Mouse (Mus musculus) WW6 (cell line): ENCODE data around the gene Gfra4.
"Not testable (repeated sequence)": the region's sequence is repeated elsewhere in the genome, so short reads cannot be mapped to it uniquely, and the experiment has no call there.

Experiments used
- DNase-seq: peaks from one replicate; pipeline ENCODE4 v3.0.0-alpha.2; 2013; ENCODE audit warnings: low read depth, low spot score

Gene Gfra4

DNA sequence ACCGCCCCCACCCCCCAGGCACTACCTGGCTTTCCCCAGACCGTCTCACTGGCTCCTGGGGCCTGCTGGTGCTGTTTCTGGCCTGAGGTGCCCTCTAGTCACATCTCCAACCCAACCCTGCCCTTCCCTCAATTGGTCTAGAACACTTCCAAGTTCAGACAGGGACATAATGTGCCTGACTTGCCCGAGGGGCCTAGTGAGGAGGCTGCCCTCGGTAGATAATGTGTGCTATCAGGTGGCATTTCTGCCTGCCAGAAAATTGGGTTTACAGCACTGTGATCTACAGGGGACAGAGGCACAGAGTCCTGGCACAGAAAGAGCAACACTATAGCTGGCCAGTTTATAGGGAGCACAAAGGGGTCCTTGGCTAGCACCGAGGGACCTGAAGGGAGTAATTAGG lies 9.2 kb upstream of the Gfra4 start:
- DNase-seq: no peak

DNA sequence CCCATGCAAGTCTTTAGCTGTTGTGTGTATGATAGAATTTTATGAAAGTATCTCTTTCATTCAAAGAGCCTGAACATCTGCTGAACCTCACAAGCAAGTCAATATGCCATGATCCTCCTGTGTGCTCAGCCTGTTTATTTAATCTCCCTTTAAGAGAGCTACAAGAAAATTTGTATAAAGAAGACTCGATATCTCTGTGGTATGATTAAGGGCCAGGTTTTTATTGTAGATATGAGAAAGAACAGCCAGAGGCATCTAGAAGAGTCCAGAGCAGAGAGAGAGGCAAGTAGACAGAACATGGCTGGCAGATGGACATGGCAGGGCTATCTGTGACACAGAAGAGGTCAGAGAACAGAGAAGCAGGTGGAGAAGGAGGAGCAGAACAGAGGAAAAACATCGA lies 3.1 kb upstream of the Gfra4 start:
- DNase-seq: no peak

DNA sequence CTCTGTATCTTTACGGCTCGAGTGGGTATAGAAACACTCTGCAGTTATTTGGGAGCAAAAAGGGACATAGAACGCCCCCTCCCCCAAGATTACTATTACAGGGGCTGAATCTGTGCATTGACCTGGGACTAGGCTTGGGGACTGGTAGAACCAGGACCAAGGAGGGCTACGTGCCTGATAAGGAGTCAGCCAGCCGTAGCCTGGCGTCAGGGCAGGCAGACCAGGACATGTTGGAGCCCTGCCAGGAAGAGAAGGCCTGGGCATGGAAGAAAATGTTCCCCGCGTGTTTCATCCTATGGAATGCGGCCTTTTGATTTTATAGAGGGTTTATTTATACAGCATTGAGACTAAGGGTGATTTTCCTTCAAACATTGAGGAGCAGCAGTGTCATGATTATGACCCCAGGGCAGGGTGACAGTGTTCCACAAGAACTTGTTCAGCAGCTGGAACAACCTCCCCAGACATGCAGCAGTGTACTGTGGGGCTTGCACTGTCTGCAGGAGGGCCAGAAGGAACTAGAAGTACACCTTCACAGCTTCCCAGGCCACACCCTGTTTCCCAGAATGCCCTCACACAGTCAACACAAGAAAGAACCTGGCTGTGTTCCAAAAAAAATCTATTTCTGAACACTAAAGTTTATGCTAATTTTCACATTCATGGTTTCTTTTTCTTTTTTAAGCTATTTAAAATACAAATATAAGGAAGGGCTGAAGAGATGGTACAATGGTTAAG lies 2.3 kb upstream of the Gfra4 start:
- DNase-seq: no peak

DNA sequence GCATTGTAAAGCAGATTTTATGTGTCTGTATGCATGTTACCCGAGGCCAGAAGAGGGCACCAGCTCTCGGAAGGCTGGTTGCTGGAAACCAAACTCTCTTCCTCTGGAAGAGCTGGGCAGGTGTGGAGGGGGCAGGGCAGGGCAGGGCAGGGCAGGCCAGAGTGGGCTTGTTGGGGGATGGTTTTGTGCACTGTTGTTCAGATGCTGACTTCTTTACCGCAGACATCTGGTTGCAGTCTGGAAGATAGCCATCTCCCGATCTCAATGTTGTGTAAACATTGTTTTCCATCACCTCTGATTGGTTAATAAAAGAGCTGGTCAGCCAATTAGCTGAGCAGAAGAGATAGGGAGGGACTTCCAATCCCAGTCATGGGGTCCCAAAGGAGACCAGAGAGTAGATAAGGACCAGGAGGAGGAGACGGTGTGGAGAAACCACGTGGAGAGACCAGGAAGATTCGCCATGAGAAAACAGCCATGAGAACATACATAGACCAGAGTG lies 1.5 kb upstream of the Gfra4 start:
- DNase-seq: no peak

DNA sequence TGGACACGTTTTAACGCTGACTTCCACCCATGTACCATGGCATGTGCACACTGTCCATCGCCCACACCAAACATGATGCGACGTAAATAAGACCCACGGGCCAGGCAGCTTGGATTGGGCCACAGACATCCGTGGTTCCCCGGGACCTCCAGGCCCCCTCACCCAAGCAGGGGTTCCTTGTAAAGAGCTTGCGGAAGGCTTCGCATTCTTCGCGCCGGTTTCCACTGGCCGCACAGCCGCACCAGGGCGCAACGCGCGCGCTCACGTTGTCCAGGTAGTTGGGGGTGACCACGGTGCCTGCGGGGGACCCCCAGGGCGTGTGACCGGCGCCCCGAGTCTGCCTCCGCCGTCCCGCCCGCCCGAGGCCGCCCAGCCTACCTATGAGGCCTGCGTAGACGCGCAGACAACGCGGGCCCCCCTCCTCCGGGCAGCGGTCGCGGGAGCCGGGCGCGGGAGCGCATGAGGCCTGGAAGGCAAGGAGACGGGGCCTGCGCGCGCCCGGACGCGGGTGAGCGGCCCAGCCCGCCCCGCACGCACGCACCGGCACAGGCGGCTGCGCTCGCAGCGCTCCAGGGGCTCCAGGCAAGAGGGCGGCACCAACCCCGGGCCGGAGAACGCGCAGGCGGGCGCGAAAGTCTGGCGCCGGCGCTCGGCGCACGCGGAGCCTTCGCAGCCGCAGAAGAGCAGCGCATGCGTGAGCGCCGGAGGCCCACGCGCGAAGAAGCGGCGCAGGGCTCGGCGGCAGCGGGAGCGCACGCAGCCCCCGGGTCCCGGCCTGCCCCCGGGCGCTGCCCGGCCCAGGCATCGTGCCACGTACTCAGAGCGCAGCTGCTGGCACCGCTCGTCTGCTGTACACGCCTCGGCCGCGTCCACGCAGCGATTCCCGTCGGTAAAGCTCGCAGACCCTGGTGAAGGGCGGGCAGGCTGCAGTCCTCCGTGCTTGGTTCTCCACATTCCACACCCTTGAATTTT lies 1.7 kb downstream of the Gfra4 start:
- no peak for DNase-seq

DNA sequence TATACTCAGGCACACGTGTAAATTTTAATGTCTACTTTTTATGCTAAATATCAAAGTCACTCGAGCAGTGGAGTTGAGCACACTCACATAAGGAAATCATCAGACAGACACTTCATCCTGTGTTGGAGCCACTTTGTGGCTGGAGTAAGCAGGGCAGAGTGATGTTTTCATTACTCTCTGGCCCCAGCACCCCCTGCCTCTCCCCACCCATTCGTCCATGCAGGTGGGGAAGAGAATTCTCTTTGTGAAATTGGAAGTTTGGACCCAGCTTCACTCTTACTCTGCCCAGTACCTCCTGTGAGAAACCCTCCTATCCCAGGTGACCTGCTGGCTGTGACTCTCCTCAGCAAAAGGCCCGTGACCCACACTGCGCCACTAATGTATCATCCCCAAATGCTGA lies 4.2 kb downstream of the Gfra4 start:
- DNase-seq: no peak

DNA sequence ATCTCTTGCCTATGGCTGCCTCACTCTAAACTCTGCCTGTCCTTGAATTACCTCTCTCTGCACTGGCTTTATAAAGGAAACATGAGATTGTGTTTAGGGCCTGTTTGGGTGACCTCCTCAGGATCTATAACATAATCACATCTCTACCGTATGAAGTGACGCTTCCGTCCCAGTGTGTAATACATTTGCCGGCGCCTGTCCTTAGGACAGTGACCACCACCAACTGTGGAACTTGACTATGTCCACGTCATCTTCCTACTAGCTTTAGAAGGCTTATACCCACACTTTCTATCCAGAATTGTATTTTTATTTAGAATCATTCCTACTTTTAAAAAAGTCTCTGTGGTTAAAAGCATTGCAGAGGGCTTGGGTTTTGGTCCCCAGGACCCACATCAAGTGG lies 4.7 kb downstream of the Gfra4 start:
- DNase-seq: no peak

DNA sequence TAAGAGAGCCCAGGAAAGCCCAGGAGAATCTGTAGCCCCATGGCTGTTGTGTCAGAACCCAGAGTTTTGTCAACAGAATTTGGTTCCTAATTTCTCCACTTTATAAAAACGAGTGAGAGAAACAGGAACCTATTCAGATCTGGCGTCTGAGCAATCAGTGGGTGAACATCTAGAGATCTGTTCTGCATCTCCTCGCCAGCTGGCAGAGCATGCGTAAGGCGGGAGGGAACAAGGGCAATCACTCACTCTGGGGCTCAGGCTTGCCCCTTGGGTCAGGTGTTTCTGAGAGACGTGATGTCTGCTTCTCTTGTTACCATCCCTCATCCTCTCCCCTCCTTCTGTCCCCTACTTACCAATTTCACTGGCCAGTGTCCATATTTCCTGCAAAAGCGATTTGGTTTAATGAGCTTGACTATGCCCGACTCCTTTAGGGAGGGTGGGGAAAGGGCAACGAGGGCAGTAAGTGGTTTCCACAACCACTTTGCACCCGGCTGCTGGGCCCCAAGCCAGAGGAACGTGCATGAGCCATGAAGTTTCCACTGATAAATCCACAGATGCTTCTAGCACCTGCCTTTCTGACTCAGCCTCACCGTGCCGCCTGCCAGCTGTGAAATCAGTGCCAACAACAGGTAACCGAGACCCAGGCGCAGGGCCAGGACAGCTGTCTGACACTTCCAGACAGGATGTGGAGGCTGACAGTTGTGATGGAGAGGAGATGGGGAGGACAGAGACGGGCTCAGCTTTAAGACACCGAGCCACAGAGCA lies 5.5 kb downstream of the Gfra4 start:
- no peak for DNase-seq

DNA sequence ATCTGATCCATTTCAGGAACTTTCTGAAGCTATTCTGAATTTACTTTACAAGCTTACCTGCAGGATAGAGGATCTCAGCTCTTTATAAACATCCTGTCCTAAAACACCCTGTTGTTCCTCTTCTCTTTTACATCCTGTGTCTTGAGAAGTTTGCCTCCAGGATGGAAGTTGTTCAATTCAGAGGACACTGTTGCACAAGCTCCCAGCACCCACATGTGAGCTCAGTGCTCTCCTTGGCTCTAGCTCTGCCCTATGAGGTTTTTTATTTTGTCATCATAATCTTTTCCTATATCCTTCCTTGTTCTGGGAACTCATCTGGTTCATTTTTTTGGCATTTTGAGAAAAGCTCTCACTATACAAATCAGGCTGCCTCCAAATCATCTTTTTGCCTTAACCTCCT lies 6.1 kb downstream of the Gfra4 start:
- no peak for DNase-seq

DNA sequence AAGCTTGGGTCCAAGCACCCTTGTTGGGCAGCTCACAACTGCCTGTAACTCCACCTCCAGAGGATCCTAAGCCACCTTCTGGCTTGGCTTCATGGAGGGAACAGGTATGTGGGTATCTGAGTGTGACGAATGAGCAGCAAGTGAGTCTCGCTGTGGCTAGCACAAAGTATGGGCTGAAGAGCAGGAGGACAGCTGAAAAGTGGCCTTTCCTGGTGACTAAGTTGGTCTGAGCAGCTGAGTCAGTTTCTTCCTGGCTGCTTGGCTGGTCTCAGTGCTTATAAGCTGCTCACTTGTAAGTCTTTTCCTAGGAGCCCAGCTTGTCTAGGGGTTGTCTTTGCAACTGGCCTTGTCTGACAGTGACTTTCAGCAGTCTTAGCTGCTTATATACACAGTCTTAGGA lies 6.5 kb downstream of the Gfra4 start:
- DNase-seq: no peak

DNA sequence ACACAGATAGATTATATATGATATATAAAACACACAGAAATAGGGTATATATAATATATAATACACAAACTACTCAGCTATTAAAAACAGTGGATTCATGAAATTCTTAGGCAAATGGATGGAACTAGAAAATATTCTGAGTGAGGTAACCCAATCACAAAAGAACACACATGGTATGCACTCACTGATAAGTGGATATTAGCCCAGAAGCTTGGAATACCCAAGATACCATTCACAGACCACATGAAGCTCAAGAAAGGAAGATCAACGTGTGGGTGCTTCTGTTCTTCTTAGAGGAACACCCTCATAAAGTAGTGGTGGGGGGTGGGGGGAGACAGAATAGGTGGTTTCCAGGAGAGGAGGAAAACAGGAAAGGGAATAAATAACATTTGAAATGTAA lies 11.5 kb downstream of the Gfra4 start:
- DNase-seq: not testable (repeated sequence)

DNA sequence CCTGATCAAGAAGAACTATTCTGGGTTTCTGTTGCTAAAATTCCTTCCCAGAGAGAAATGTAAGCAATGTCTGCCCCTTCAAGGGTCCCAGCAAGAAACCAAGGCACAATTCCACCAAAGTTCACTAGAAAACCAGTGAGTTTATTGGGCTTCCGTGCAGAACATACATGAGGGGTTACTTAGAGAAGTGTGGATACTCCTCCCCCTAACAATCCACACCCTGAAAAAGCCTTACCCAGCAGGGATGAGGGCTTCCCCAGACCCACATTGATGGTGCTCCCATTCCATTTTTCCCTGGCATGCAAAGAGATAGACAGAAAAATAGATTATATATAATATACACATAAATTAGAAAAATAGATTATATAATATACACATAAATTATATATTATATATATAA lies 11.9 kb downstream of the Gfra4 start:
- DNase-seq: no peak

DNA sequence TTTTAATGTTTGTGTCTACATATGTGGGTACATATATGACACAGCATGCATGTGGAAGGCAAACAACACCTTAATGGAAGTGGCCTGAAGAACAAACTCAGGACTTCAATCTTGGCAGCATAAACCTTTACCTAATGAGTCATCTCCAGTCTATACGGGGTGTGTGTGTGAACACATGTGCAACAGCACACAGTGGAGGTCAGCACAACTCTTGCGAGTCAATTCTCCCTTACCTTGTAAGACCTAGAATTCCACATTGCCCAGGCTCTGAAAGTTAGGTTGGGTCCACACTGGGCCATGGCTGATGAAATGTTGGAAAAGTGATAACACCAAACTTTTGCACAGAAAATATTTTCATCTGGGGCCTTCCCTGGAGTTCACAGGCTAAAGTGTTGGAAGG lies 12.3 kb downstream of the Gfra4 start:
- no peak for DNase-seq

DNA sequence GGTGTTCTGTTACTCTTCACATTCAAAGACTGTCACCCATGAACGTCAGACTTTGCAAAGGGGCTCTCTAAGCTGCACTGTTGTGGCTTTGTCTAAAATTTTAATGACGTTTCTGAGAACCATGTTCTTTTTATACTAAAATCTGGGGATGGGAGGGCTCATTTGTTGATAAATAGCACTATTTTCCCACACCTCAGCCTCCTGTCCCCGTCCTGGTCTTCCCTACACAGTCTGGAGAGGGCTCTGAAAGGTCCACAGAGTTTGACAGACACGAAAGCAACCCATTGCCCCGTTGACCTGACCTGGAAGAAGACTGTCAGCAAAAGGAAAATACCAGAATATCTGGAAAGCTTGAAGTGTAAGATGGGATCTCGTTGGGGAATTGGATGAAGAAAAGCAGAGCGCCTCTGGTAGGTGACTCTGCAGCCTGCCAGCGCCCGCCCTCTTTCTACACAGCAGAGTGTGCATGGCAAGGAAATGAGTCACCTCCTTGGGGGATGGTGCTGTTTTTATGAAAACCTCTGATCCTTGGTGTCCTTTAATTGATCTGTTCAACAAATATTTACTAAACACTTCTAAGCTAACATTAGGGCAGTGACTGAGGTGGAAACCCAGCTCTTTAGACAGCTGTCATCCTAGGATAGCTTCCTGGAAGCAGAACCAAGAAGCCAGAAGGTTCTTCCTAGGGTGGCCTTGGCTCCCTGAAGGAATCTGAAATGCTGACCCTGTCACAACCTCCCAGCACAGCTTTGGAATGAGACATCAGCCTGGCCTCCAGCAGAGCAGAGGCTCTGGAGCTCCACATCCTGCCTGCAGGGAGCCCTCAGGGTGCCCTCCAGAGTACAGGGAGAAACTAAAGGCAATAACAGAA lies 13.6 kb downstream of the Gfra4 start:
- DNase-seq: no peak

DNA sequence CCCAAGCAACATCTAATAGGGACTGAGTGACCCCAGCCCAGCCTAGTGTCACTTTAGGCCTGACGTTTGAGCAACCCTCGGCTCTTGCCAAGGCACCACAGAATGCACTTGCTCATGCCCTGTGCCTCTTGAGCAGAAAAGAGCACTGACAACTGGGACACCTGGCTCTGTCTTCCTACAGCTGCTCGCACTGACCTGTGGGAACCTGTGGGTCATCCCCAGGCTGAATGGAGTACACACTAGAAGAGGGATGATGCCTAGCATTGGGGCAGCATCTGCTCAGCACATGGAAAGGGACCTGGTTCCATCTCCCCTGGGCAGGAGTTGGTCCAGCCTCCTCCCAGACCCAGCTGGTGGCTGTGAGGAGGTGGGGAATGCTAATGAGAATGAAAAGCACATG lies 15.9 kb downstream of the Gfra4 start:
- DNase-seq: no peak

DNA sequence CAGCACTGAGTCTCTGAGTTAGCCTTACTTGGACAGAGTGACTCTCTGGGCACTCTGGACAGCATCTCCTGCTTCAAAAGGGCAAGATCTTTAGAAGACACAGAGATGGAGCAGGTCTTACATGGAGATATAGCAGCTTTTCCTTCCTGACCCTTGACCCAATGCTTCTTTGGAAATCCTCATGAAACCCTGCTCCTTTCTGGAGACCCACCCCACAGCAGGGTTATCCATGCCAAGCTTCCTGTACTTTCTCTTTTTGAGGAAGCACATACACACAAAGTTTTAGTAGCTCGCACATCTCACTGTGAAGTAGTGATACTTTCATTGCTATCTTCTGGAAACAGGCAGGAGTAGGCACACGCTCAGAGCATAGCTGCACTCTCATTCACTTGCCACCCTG lies 17.7 kb downstream of the Gfra4 start:
- no peak for DNase-seq

DNA sequence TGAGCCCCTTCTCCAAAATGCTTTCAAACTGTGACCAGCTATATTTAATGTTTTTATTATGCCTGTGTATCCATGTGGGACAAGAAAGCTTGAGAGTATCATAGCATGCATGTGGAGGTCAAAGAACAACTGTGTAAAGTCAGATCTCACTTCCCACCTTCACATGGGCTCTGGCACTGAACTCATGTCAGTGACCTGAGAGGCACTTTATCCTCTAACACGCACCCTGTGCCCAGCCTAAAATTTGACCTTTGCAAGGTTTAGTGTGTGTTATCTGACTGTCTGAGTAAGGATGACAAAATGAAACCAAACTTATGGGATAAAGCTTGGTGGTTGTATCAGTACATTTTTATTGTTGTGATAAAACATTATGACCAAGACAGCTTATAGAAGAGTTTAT lies 32.3 kb downstream of the Gfra4 start:
- DNase-seq: no peak

DNA sequence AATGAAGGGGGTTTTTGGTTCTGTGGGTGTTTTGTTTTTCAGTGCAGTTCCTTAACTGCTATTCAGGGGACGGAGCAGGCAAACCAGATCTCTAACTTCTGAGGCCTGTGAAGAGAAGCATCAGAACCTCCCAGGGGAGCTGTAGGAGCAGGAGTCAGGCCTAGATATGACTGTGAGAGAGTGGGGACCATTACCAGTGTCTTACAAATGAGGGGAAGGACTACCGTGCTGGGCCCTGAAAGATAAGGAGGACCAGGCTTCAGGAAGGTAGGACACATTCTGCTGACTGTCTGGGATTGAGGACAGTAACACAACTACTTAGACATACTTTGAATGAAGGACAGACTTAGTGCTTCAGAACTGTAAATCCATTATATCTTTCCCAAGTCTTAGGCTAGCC lies 33.8 kb downstream of the Gfra4 start:
- DNase-seq: no peak

DNA sequence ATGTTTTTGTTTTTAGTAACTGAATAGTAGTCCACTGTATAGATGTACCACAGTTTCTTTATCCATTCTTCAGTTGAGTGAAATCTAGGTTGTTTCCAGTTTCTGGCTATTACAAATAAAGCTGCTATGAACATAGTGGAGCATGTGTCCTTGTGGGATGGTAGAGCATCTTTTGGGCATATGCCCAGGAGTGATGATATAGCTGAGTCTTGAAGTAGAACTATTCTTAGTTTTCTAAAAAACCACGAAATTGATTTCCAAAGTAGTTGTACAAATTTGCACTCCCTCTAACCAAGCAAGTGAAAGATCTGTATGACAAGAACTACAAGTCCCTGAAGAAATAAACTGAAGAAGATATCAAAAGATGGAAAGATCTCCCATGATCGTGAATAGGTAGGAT lies 50.1 kb downstream of the Gfra4 start:
- DNase-seq: no peak
